Mouse (Mus musculus): Measurements from ENCODE around the gene Orm1. TPM values are rescaled to one million over a fixed set of nuclear protein-coding genes. Genes with fewer than 3 reads are reported as not detected.

Orm1 gene
- polyA plus RNA-seq, 1 experiment from 2014 or later = 0.42 TPM

- ChIA-PET POLR2A (no interaction called here), CTCF (interaction anchor here (0.8 kb wide), 1 partner anchor 12 kb away, joined by 4 read pairs; no protein-coding TSS in a partner anchor)
- H3K27me3 ChIP-seq = no peaks in the 10 kb centered on the region
- ATAC-seq (no peak), DNase-seq (ENCODE audit: low read depth, low spot score) (no peak)
- in situ Hi-C loops (cut with MboI; ENCODE audit: low pct_unique_long_range_greater_than_20kb) = no loop called here
- TF ChIP-seq CTCF (IDR thresholded peaks at IDR 0.05) = no peak
Observed at GRCm38 (mm10) chr4:63355877-63356665, 11.7 kb downstream of the Orm1 start, which contains the start of gene Orm3. Orm3 (plus strand) TSS chr4:63356162.

GRCm38 (mm10) chr4:63356981-63357570 is 12.7 kb downstream of the Orm1 start:
- POLR2A ChIA-PET = interaction anchor here (0.5 to 0.6 kb wide), 2 partner anchors 9 to 251 kb away, joined by 3 to 4 read pairs; no protein-coding TSS in a partner anchor
- H3K27me3 ChIP-seq = no peaks in the 10 kb centered on the region
- no peak for ATAC-seq
- CTCF ChIA-PET = no interaction called here
- in situ Hi-C loops (cut with MboI; ENCODE audit: low pct_unique_long_range_greater_than_20kb) = no loop called here
- no peak for TF ChIP-seq CTCF (IDR thresholded peaks at IDR 0.05)
- no peak for DNase-seq (ENCODE audit: low read depth, low spot score)

GRCm38 (mm10) chr4:63359861-63360260 is 15.5 kb downstream of the Orm1 start:
- DNase-seq (ENCODE audit: low read depth, low spot score) = no peak
- POLR2A ChIA-PET = no interaction called here
- ATAC-seq = no peak
- in situ Hi-C loops (cut with MboI; ENCODE audit: low pct_unique_long_range_greater_than_20kb) = no loop called here
- CTCF ChIA-PET = no interaction called here
- H3K27me3 ChIP-seq = no peaks in the 10 kb centered on the region
- no peak for TF ChIP-seq CTCF (IDR thresholded peaks at IDR 0.05)

- no peak for DNase-seq (ENCODE audit: low read depth, low spot score)
- ATAC-seq = peak; percentile 15
- in situ Hi-C loops (cut with MboI; ENCODE audit: low pct_unique_long_range_greater_than_20kb) = no loop called here
- no peak for TF ChIP-seq CTCF (IDR thresholded peaks at IDR 0.05)
- POLR2A ChIA-PET = no interaction called here
- H3K27me3 ChIP-seq = no peaks in the 10 kb centered on the region
- CTCF ChIA-PET = no interaction called here
Observed at GRCm38 (mm10) chr4:63362150-63362549, 17.8 kb downstream of the Orm1 start, which contains the start of gene Orm2. Orm2 (plus strand) TSS chr4:63362449.

GRCm38 (mm10) chr4:63368577-63368976 is 24.2 kb downstream of the Orm1 start:
- POLR2A ChIA-PET = no interaction called here
- H3K27me3 ChIP-seq = no peaks in the 10 kb centered on the region
- CTCF ChIA-PET = interaction anchor here (0.8 to 1.6 kb wide), 7 partner anchors 13 to 308 kb away, joined by 3 to 4 read pairs (median 3); partner anchors contain the start of gene Orm3
- no peak for TF ChIP-seq CTCF (IDR thresholded peaks at IDR 0.05)
- ATAC-seq (peak; percentile 44), DNase-seq (ENCODE audit: low read depth, low spot score) (no peak)
- in situ Hi-C loops (cut with MboI; ENCODE audit: low pct_unique_long_range_greater_than_20kb) = no loop called here

- no peak for DNase-seq (ENCODE audit: low read depth, low spot score)
- CTCF ChIA-PET = interaction anchor here (1.1 kb wide), 1 partner anchor 190 kb away, joined by 4 read pairs; no protein-coding TSS in a partner anchor
- in situ Hi-C loops (cut with MboI; ENCODE audit: low pct_unique_long_range_greater_than_20kb) = no loop called here
- no peaks in the 10 kb centered on the region for H3K27me3 ChIP-seq
- POLR2A ChIA-PET = no interaction called here
- TF ChIP-seq CTCF (IDR thresholded peaks at IDR 0.05) = no peak
- ATAC-seq = no peak
Observed at GRCm38 (mm10) chr4:63370897-63371296, 26.5 kb downstream of the Orm1 start.

- POLR2A ChIA-PET = no interaction called here
- TF ChIP-seq CTCF (IDR thresholded peaks at IDR 0.05) = no peak
- ATAC-seq (peak; percentile 29), DNase-seq (ENCODE audit: low read depth, low spot score) (no peak)
- in situ Hi-C loops (cut with MboI; ENCODE audit: low pct_unique_long_range_greater_than_20kb) = no loop called here
- H3K27me3 ChIP-seq = no peaks in the 10 kb centered on the region
- CTCF ChIA-PET = interaction anchor here (1.2 kb wide), 3 partner anchors 29 to 52 kb away, joined by 3 to 4 read pairs (median 3); no protein-coding TSS in a partner anchor
Observed at GRCm38 (mm10) chr4:63371890-63372289, 27.5 kb downstream of the Orm1 start.

GRCm38 (mm10) chr4:63373404-63373803 is 29.0 kb downstream of the Orm1 start:
- TF ChIP-seq CTCF (IDR thresholded peaks at IDR 0.05) = no peak
- ATAC-seq (no peak), DNase-seq (ENCODE audit: low read depth, low spot score) (no peak)
- ChIA-PET CTCF (no interaction called here), POLR2A (no interaction called here)
- in situ Hi-C loops (cut with MboI; ENCODE audit: low pct_unique_long_range_greater_than_20kb) = no loop called here
- no peaks in the 10 kb centered on the region for H3K27me3 ChIP-seq

GRCm38 (mm10) chr4:63374331-63374730 is 30.0 kb downstream of the Orm1 start:
- no peaks in the 10 kb centered on the region for H3K27me3 ChIP-seq
- in situ Hi-C loops (cut with MboI; ENCODE audit: low pct_unique_long_range_greater_than_20kb) = no loop called here
- TF ChIP-seq CTCF (IDR thresholded peaks at IDR 0.05) = no peak
- POLR2A ChIA-PET = no interaction called here
- CTCF ChIA-PET = no interaction called here
- DNase-seq (ENCODE audit: low read depth, low spot score) (no peak), ATAC-seq (no peak)

- POLR2A ChIA-PET = interaction anchor here (0.6 kb wide), 1 partner anchor 51 kb away, joined by 5 read pairs; no protein-coding TSS in a partner anchor
- no peak for ATAC-seq
- TF ChIP-seq CTCF (IDR thresholded peaks at IDR 0.05) = no peak
- CTCF ChIA-PET = no interaction called here
- no peak for DNase-seq (ENCODE audit: low read depth, low spot score)
- in situ Hi-C loops (cut with MboI; ENCODE audit: low pct_unique_long_range_greater_than_20kb) = no loop called here
- H3K27me3 ChIP-seq = no peaks in the 10 kb centered on the region
Observed at GRCm38 (mm10) chr4:63375367-63375766, 31.0 kb downstream of the Orm1 start.

GRCm38 (mm10) chr4:63377483-63377882 is 33.1 kb downstream of the Orm1 start:
- DNase-seq (ENCODE audit: low read depth, low spot score) = no peak
- TF ChIP-seq CTCF (IDR thresholded peaks at IDR 0.05) = no peak
- in situ Hi-C loops (cut with MboI; ENCODE audit: low pct_unique_long_range_greater_than_20kb) = no loop called here
- ChIA-PET CTCF (interaction anchor here (1.8 kb wide), 1 partner anchor 31 kb away, joined by 4 read pairs; no protein-coding TSS in a partner anchor), POLR2A (no interaction called here)
- H3K27me3 ChIP-seq = no peaks in the 10 kb centered on the region
- ATAC-seq = no peak

All from Patski (cell line).